Mouse (Mus musculus): Measurements from ENCODE around the gene Ankib1. TPM values are rescaled to one million over a fixed set of nuclear protein-coding genes. Genes with fewer than 3 reads are reported as not detected.
A peak's percentile ranks its signal among the peaks of the same experiment; 100 is the strongest.
"Not testable (repeated sequence)": the region's sequence is repeated elsewhere in the genome, so short reads cannot be mapped to it uniquely, and the experiment has no call there.

Ankib1 gene
- polyA plus RNA-seq, 1 experiment from 2014 or later = 18.3 TPM

GRCm38 (mm10) chr5:3652903-3653575 lies 149.7 kb downstream of the Ankib1 start:
- H3K27me3 ChIP-seq; H3K27ac ChIP-seq (replicated peaks); H3K9me3 ChIP-seq; H3K4me3 ChIP-seq; H3K36me3 ChIP-seq; H3K9ac ChIP-seq; H3K4me1 ChIP-seq (replicated peaks); H3K4me2 ChIP-seq; ATAC-seq (ENCODE audit: low read depth): not testable (repeated sequence)
- 95% methylated on average over 18 of the region's 25 CpGs for WGBS

GRCm38 (mm10) chr5:3651621-3652020 lies 151.1 kb downstream of the Ankib1 start:
- no peak overlapping the region for H3K9ac ChIP-seq
- H3K4me1 ChIP-seq (replicated peaks) = peaks cover 2% of the 10 kb centered on the region
- no peaks in the 10 kb centered on the region for H3K9me3 ChIP-seq
- H3K27ac ChIP-seq (replicated peaks) = no peak overlapping the region
- 84% methylated on average over 5 of the region's 5 CpGs for WGBS
- no peaks in the 10 kb centered on the region for H3K36me3 ChIP-seq
- ATAC-seq (ENCODE audit: low read depth) = no peak
- H3K4me2 ChIP-seq = no peak overlapping the region
- no peak overlapping the region for H3K4me3 ChIP-seq
- H3K27me3 ChIP-seq = no peaks in the 10 kb centered on the region

- ATAC-seq (ENCODE audit: low read depth) = no peak
- H3K4me3 ChIP-seq = no peak within 1 kb of the TSS
- H3K36me3 ChIP-seq = no peaks in the 10 kb centered on the region
- H3K27ac ChIP-seq (replicated peaks) = no peak within 1 kb of the TSS
- H3K9ac ChIP-seq = no peak within 1 kb of the TSS
- no peaks in the 10 kb centered on the region for H3K27me3 ChIP-seq
- H3K4me1 ChIP-seq (replicated peaks) = peaks cover 9% of the 10 kb centered on the region
- no peak within 1 kb of the TSS for H3K4me2 ChIP-seq
- no peaks in the 10 kb centered on the region for H3K9me3 ChIP-seq
- 78% methylated on average over 6 of the region's 6 CpGs for WGBS
Measured at GRCm38 (mm10) chr5:3650881-3651280, 151.8 kb downstream of the Ankib1 start, which contains the start of gene Tmbim7. Gene Tmbim7 (plus strand): TSS chr5:3651181.

GRCm38 (mm10) chr5:3648849-3649210 lies 153.9 kb downstream of the Ankib1 start:
- no peak overlapping the region for H3K27ac ChIP-seq (replicated peaks)
- no peaks in the 10 kb centered on the region for H3K27me3 ChIP-seq
- peaks cover 18% of the 10 kb centered on the region for H3K4me1 ChIP-seq (replicated peaks)
- H3K36me3 ChIP-seq = peaks cover 9% of the 10 kb centered on the region
- H3K9me3 ChIP-seq = no peaks in the 10 kb centered on the region
- H3K4me3 ChIP-seq = no peak overlapping the region
- no peak overlapping the region for H3K4me2 ChIP-seq
- 75% methylated on average over 4 of the region's 4 CpGs for whole genome bisulfite sequencing
- no peak overlapping the region for H3K9ac ChIP-seq
- no peak for ATAC-seq (ENCODE audit: low read depth)

GRCm38 (mm10) chr5:3648206-3648848 lies 154.4 kb downstream of the Ankib1 start:
- WGBS = 46% methylated on average over 4 of the region's 4 CpGs
- Histone ChIP-seq H3K4me1 (replicated peaks) (peaks cover 18% of the 10 kb centered on the region), H3K36me3 (peaks cover 12% of the 10 kb centered on the region), H3K4me2 (peak overlapping the region; percentile 64), H3K27ac (replicated peaks) (no peak overlapping the region), H3K9me3 (no peaks in the 10 kb centered on the region), H3K27me3 (no peaks in the 10 kb centered on the region), H3K9ac (no peak overlapping the region), H3K4me3 (no peak overlapping the region)
- peak; percentile 30 for ATAC-seq (ENCODE audit: low read depth)

DNA sequence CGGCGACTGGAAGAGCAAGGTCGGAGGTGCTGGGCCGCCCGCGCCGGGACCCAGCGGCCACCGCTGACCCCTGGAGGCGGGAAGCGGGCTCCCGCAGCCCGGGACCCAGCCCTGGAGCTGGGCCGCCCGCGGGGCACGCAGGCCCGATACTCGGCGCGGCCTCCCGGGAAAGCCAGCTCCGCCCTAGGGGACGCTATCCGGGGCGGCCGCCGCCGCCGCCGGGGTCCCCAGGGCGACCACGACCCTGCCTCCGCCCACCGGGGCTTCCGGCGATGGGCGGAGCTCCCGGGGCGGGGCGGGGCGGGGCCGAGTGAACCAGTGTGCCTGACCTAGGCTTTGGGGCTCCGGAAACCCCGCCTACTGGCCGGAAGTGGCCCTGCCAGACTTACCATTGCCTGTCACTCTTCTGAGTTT lies 155.0 kb downstream of the Ankib1 start:
- H3K27ac ChIP-seq (replicated peaks) = peak overlapping the region; percentile 91

GRCm38 (mm10) chr5:3646991-3647707 lies 155.6 kb downstream of the Ankib1 start:
- H3K27me3 ChIP-seq = no peaks in the 10 kb centered on the region
- WGBS = 0% methylated on average over 42 of the region's 60 CpGs
- peak; percentile 88 for ATAC-seq (ENCODE audit: low read depth)
- H3K9ac ChIP-seq = peak overlapping the region; percentile 91
- no peaks in the 10 kb centered on the region for H3K9me3 ChIP-seq
- peaks cover 16% of the 10 kb centered on the region for H3K36me3 ChIP-seq
- H3K27ac ChIP-seq (replicated peaks) = peak overlapping the region; percentile 91
- H3K4me1 ChIP-seq (replicated peaks) = peaks cover 18% of the 10 kb centered on the region
- peak overlapping the region; percentile 64 for H3K4me2 ChIP-seq
- peak overlapping the region; percentile 86 for H3K4me3 ChIP-seq

More for the DNA sequence above, 155.0 kb downstream of the Ankib1 start:
- ATAC-seq (ENCODE audit: low read depth) = peak; percentile 98
- Histone ChIP-seq H3K4me2 (peak overlapping the region; percentile 64), H3K4me1 (replicated peaks) (peaks cover 18% of the 10 kb centered on the region), H3K27me3 (no peaks in the 10 kb centered on the region), H3K4me3 (peak overlapping the region; percentile 86), H3K9me3 (no peaks in the 10 kb centered on the region), H3K9ac (peak overlapping the region; percentile 91), H3K36me3 (peaks cover 15% of the 10 kb centered on the region)
- WGBS = 0% methylated on average over 24 of the region's 46 CpGs

- no peak overlapping the region for H3K27ac ChIP-seq (replicated peaks)
- whole genome bisulfite sequencing = 29% methylated on average over 6 of the region's 6 CpGs
Measured at GRCm38 (mm10) chr5:3646539-3646938, 156.2 kb downstream of the Ankib1 start.

GRCm38 (mm10) chr5:3645326-3645725 lies 157.4 kb downstream of the Ankib1 start:
- peaks cover 31% of the 10 kb centered on the region for H3K36me3 ChIP-seq
- no peaks in the 10 kb centered on the region for H3K27me3 ChIP-seq
- ATAC-seq (ENCODE audit: low read depth) = no peak
- H3K9ac ChIP-seq = peak overlapping the region; percentile 53
- peaks cover 18% of the 10 kb centered on the region for H3K4me1 ChIP-seq (replicated peaks)
- WGBS = 91% methylated on average over 6 of the region's 6 CpGs
- H3K4me2 ChIP-seq = peak overlapping the region; percentile 9; the same call in 1 of the 2 replicates
- no peak overlapping the region; the same call in 1 of the 2 replicates for H3K4me3 ChIP-seq
- H3K27ac ChIP-seq (replicated peaks) = no peak overlapping the region
- H3K9me3 ChIP-seq = no peaks in the 10 kb centered on the region

More at GRCm38 (mm10) chr5:3646539-3646938, 156.2 kb downstream of the Ankib1 start:
- no peaks in the 10 kb centered on the region for H3K27me3 ChIP-seq
- H3K4me1 ChIP-seq (replicated peaks) = peaks cover 18% of the 10 kb centered on the region
- H3K36me3 ChIP-seq = peaks cover 22% of the 10 kb centered on the region
- H3K9ac ChIP-seq = peak overlapping the region; percentile 91
- H3K9me3 ChIP-seq = no peaks in the 10 kb centered on the region
- ATAC-seq (ENCODE audit: low read depth) = no peak
- peak overlapping the region; percentile 64 for H3K4me2 ChIP-seq
- H3K4me3 ChIP-seq = peak overlapping the region; percentile 86

DNA sequence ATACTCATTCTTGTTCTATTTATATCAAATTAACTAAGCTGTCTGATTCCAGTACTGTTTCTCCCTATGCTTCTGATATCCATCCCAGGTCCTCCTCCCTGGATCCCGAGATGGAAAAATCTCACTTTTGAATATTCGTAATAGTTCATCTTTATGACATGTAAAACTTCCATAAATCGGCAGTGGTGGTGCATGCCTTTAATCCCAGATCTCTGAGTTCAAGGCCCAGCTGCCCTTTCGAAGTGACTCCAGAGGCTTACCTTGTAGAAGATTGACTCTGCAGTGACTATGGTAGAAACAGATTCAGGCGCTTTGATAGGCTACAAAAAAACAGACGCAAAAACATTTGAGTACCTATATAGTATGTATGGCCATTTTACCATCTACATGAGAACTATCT lies 158.1 kb downstream of the Ankib1 start:
- Histone ChIP-seq H3K4me2 (no peak overlapping the region), H3K9ac (no peak overlapping the region), H3K27ac (replicated peaks) (no peak overlapping the region), H3K4me1 (replicated peaks) (peaks cover 18% of the 10 kb centered on the region), H3K4me3 (no peak overlapping the region), H3K36me3 (peaks cover 36% of the 10 kb centered on the region), H3K27me3 (no peaks in the 10 kb centered on the region), H3K9me3 (no peaks in the 10 kb centered on the region)
- 98% methylated on average over 6 of the region's 6 CpGs for WGBS
- ATAC-seq (ENCODE audit: low read depth) = no peak
